Mouse (Mus musculus): Measurements from ENCODE around the gene Dusp21.
A peak's percentile ranks its signal among the peaks of the same experiment; 100 is the strongest.

Dusp21 gene

GRCm38 (mm10) chrX:18145557-18145956 is at the start of gene Dusp21:
Dusp21 (plus strand) TSS chrX:18145857.
- no peak for DNase-seq

GRCm38 (mm10) chrX:18160734-18161442 is 15.2 kb downstream of the Dusp21 start:
- DNase-seq: peak; percentile 33 to 61

- peak; percentile 78 to 93 for DNase-seq
Measured at GRCm38 (mm10) chrX:18161796-18162191, 16.1 kb downstream of the Dusp21 start.

GRCm38 (mm10) chrX:18162192-18162857 is 16.7 kb downstream of the Dusp21 start, which contains the start of gene Kdm6a:
Kdm6a (plus strand) TSS chrX:18162575.
- DNase-seq: peak; percentile 98 to 100

GRCm38 (mm10) chrX:18162861-18163731 is 17.4 kb downstream of the Dusp21 start:
- DNase-seq: peak; percentile 79 to 85

GRCm38 (mm10) chrX:18163917-18164624 is 18.4 kb downstream of the Dusp21 start:
- DNase-seq: peak; percentile 24 to 39

- DNase-seq: no peak
Measured at GRCm38 (mm10) chrX:18165121-18165520, 19.5 kb downstream of the Dusp21 start.

GRCm38 (mm10) chrX:18166961-18167360 is 21.3 kb downstream of the Dusp21 start:
- no peak for DNase-seq

GRCm38 (mm10) chrX:18168940-18169339 is 23.3 kb downstream of the Dusp21 start:
- DNase-seq: no peak

- no peak for DNase-seq
Measured at GRCm38 (mm10) chrX:18174831-18175230, 29.2 kb downstream of the Dusp21 start.

GRCm38 (mm10) chrX:18177803-18178202 is 32.1 kb downstream of the Dusp21 start:
- DNase-seq: no peak

- no peak for DNase-seq
Measured at GRCm38 (mm10) chrX:18179492-18179891, 33.8 kb downstream of the Dusp21 start.

- DNase-seq: no peak
Measured at GRCm38 (mm10) chrX:18187203-18187602, 41.5 kb downstream of the Dusp21 start.

GRCm38 (mm10) chrX:18188293-18188692 is 42.6 kb downstream of the Dusp21 start:
- DNase-seq: no peak

All from cerebellum, postnatal 10 days (tissue).